Mouse (Mus musculus) myocyte (in vitro differentiated cells): ENCODE data around the gene Dcun1d1.

ENCODE experiments used
- E2F4 ChIP-seq: IDR thresholded peaks from one replicate; pipeline ENCODE4 v1.6.1; 2011; ENCODE audit warnings: mild to moderate bottlenecking, control low read depth, moderate library complexity; ENCODE audit not compliant: insufficient read depth
- MAX ChIP-seq: IDR thresholded peaks from one replicate; pipeline ENCODE4 v1.6.1; 2011; ENCODE audit warnings: low read depth, mild to moderate bottlenecking, control low read depth
- POLR2A ChIP-seq: IDR thresholded peaks from one replicate; pipeline ENCODE4 v1.6.1; 2011; ENCODE audit warnings: low read depth, mild to moderate bottlenecking, control low read depth, moderate library complexity; ENCODE audit not compliant: insufficient read length
- TCF12 ChIP-seq: IDR thresholded peaks from one replicate; pipeline ENCODE4 v1.6.1; 2011; ENCODE audit warnings: mild to moderate bottlenecking, control low read depth; ENCODE audit not compliant: poor library complexity, insufficient read depth, severe bottlenecking
- USF1 ChIP-seq: IDR thresholded peaks from one replicate; pipeline ENCODE4 v1.6.1; 2011; ENCODE audit warnings: low read depth, mild to moderate bottlenecking, control low read depth, moderate library complexity

DNA sequence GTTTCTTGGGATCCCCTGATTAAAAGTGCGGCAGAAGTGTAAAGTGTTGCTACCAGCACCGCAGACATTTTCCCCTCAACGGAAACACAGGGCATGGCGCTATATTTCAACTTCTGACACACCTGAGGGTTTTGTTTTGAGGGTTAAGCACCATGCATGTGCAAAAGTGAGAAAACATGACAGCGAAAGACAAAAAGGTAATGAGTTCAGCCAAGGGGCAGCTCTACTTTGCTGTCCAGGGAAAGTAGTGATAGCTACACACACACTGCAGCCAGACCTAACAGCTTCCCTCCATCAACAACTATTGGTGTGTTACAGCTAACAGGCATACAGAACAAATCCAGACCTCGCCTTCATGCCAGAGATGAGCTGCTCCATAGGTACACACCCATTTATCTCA lies 16.6 kb upstream of the Dcun1d1 start:
- TF ChIP-seq POLR2A (no peak), MAX (no peak), USF1 (no peak), E2F4 (no peak), TCF12 (no peak)
